Mouse (Mus musculus) forebrain, embryonic 12.5 days (tissue): ENCODE results near the gene Itm2c. TPM values are rescaled to one million over a fixed set of nuclear protein-coding genes. Genes with fewer than 3 reads are reported as not detected.
A peak's percentile ranks its signal among the peaks of the same experiment; 100 is the strongest.

Experiments used
- ATAC-seq: fragments of 200-750 bp; cut with Nextera tagmentation; 2 replicates; pipeline ENCODE4 v1.8.0; 2017; ENCODE audit warnings: moderate TSS enrichment; ENCODE audit not compliant: low FRiP score
- H3K27ac ChIP-seq: fragments of 300-500 bp; sonication (generic); 2 replicates; pipeline ENCODE4 v1.5.1; 2016; ENCODE audit warnings: mild to moderate bottlenecking
- H3K27me3 ChIP-seq: fragments of 300-500 bp; sonication (generic); 2 replicates; pipeline ENCODE4 v1.6.1; 2016; ENCODE audit warnings: mild to moderate bottlenecking
- H3K36me3 ChIP-seq: fragments of 300-500 bp; sonication (generic); replicated peaks from 2 replicates; pipeline ENCODE4 v1.6.1; 2016; ENCODE audit warnings: mild to moderate bottlenecking
- H3K4me1 ChIP-seq: fragments of 300-500 bp; sonication (generic); 2 replicates; pipeline ENCODE4 v1.6.1; 2016
- H3K4me2 ChIP-seq: fragments of 300-500 bp; sonication (generic); 2 replicates; pipeline ENCODE4 v1.6.1; 2016; ENCODE audit warnings: mild to moderate bottlenecking, moderate library complexity
- H3K4me3 ChIP-seq: fragments of 300-500 bp; sonication (generic); replicated peaks from 2 replicates; pipeline ENCODE4 v1.5.1; 2016; ENCODE audit warnings: mild to moderate bottlenecking
- H3K9ac ChIP-seq: fragments of 300-500 bp; sonication (generic); 2 replicates; pipeline ENCODE4 v1.6.1; 2016; ENCODE audit warnings: mild to moderate bottlenecking
- H3K9me3 ChIP-seq: fragments of 300-500 bp; sonication (generic); 2 replicates; pipeline ENCODE4 v1.6.1; 2016
- WGBS: fragments of 180-500 bp; shearing (Covaris S2); methylation state at CpG from one replicate; pipeline ENCODE4 v1.1.7; 2016; 5-methylcytosine and 5-hydroxymethylcytosine counted together
- polyA plus RNA-seq: library from polyadenylated mRNA; unstranded; fragments of >200 nt; fragmentation: Nextera tagmentation; extraction: Ambion mirVana; gene quantifications from 2 replicates; pipeline ENCODE4 v1.2.1, GENCODE M21; 2016

Itm2c gene
- polyA plus RNA-seq, 1 experiment from 2014 or later, result 116 TPM

GRCm38 (mm10) chr1:85902108-85902561, 8.1 kb downstream of the Itm2c start:
- Histone ChIP-seq H3K4me2 (no peak overlapping the region), H3K4me1 (peaks cover 57% of the 10 kb centered on the region)

GRCm38 (mm10) chr1:85906892-85907291, 12.8 kb downstream of the Itm2c start:
- Histone ChIP-seq H3K27ac (no peak overlapping the region), H3K4me2 (no peak overlapping the region), H3K4me3 (no peak overlapping the region), H3K36me3 (peaks cover 53% of the 10 kb centered on the region), H3K27me3 (no peaks in the 10 kb centered on the region), H3K4me1 (peaks cover 10% of the 10 kb centered on the region), H3K9ac (no peak overlapping the region), H3K9me3 (no peaks in the 10 kb centered on the region)
- no peak for ATAC-seq
- WGBS, result 95% methylated on average over 12 of the region's 12 CpGs

More at GRCm38 (mm10) chr1:85902108-85902561, 8.1 kb downstream of the Itm2c start:
- peak; percentile 74 for ATAC-seq
- Histone ChIP-seq H3K9me3 (no peaks in the 10 kb centered on the region), H3K27ac (peak overlapping the region; percentile 80), H3K4me3 (no peak overlapping the region), H3K9ac (no peak overlapping the region), H3K36me3 (peaks cover 41% of the 10 kb centered on the region), H3K27me3 (no peaks in the 10 kb centered on the region)
- WGBS, result 37% methylated on average over 7 of the region's 7 CpGs

- Histone ChIP-seq H3K36me3 (peaks cover 42% of the 10 kb centered on the region), H3K9me3 (no peaks in the 10 kb centered on the region), H3K4me3 (no peak overlapping the region), H3K9ac (no peak overlapping the region), H3K27me3 (no peaks in the 10 kb centered on the region), H3K4me1 (no peaks in the 10 kb centered on the region), H3K4me2 (no peak overlapping the region), H3K27ac (0 out of 2 replicates have a peak overlapping the region, but pooled peaks have one; percentile 8)
- WGBS, result 71% methylated on average over 13 of the region's 13 CpGs
- ATAC-seq, result no peak
Measured at GRCm38 (mm10) chr1:85908754-85909590, 14.9 kb downstream of the Itm2c start.

- Histone ChIP-seq H3K27ac (no peak overlapping the region), H3K27me3 (no peaks in the 10 kb centered on the region), H3K4me2 (no peak overlapping the region), H3K9ac (no peak overlapping the region), H3K9me3 (no peaks in the 10 kb centered on the region), H3K4me3 (no peak overlapping the region), H3K36me3 (peaks cover 2% of the 10 kb centered on the region), H3K4me1 (peaks cover 21% of the 10 kb centered on the region)
- ATAC-seq, result no peak
- 92% methylated on average over 7 of the region's 7 CpGs for WGBS
Measured at GRCm38 (mm10) chr1:85913078-85913755, 19.1 kb downstream of the Itm2c start.

- no peak for ATAC-seq
Measured at GRCm38 (mm10) chr1:85915890-85916289, 21.8 kb downstream of the Itm2c start.

GRCm38 (mm10) chr1:85916830-85917450, 22.9 kb downstream of the Itm2c start:
- peak; percentile 90 for ATAC-seq
- Histone ChIP-seq H3K9me3 (no peaks in the 10 kb centered on the region), H3K27me3 (no peaks in the 10 kb centered on the region), H3K27ac (peak overlapping the region; percentile 90), H3K36me3 (no peaks in the 10 kb centered on the region), H3K4me3 (no peak overlapping the region), H3K4me1 (peaks cover 23% of the 10 kb centered on the region), H3K4me2 (peak overlapping the region; percentile 32), H3K9ac (no peak overlapping the region)
- WGBS, result 10% methylated on average over 4 of the region's 4 CpGs

More at GRCm38 (mm10) chr1:85915890-85916289, 21.8 kb downstream of the Itm2c start:
- H3K27ac ChIP-seq, result peak overlapping the region; percentile 90; the same call in 1 of the 2 replicates
- no peaks in the 10 kb centered on the region for H3K36me3 ChIP-seq
- peaks cover 23% of the 10 kb centered on the region for H3K4me1 ChIP-seq
- no peak overlapping the region for H3K9ac ChIP-seq
- no peaks in the 10 kb centered on the region for H3K27me3 ChIP-seq
- H3K9me3 ChIP-seq, result no peaks in the 10 kb centered on the region
- no peak overlapping the region for H3K4me3 ChIP-seq
- no peak overlapping the region for H3K4me2 ChIP-seq

GRCm38 (mm10) chr1:85919621-85920020, 25.5 kb downstream of the Itm2c start:
- no peaks in the 10 kb centered on the region for H3K9me3 ChIP-seq
- 89% methylated on average over 7 of the region's 7 CpGs for WGBS

GRCm38 (mm10) chr1:85921725-85922124, 27.6 kb downstream of the Itm2c start:
- Histone ChIP-seq H3K4me2 (no peak overlapping the region), H3K4me1 (peaks cover 22% of the 10 kb centered on the region), H3K9ac (no peak overlapping the region), H3K9me3 (no peaks in the 10 kb centered on the region), H3K4me3 (no peak overlapping the region), H3K27ac (no peak overlapping the region), H3K36me3 (no peaks in the 10 kb centered on the region), H3K27me3 (no peaks in the 10 kb centered on the region)
- ATAC-seq, result no peak
- 87% methylated on average over 7 of the region's 7 CpGs for WGBS

More at GRCm38 (mm10) chr1:85919621-85920020, 25.5 kb downstream of the Itm2c start:
- Histone ChIP-seq H3K27me3 (no peaks in the 10 kb centered on the region), H3K4me1 (peaks cover 28% of the 10 kb centered on the region), H3K36me3 (no peaks in the 10 kb centered on the region), H3K4me2 (no peak overlapping the region), H3K9ac (no peak overlapping the region), H3K27ac (no peak overlapping the region), H3K4me3 (no peak overlapping the region)
- no peak for ATAC-seq

GRCm38 (mm10) chr1:85922127-85922864, 28.2 kb downstream of the Itm2c start:
- Histone ChIP-seq H3K36me3 (no peaks in the 10 kb centered on the region), H3K27me3 (no peaks in the 10 kb centered on the region), H3K4me2 (no peak overlapping the region), H3K4me1 (peaks cover 16% of the 10 kb centered on the region), H3K4me3 (no peak overlapping the region), H3K27ac (0 out of 2 replicates have a peak overlapping the region, but pooled peaks have one; percentile 31), H3K9me3 (no peaks in the 10 kb centered on the region), H3K9ac (no peak overlapping the region)
- 62% methylated on average over 7 of the region's 7 CpGs for WGBS
- ATAC-seq, result no peak

- Histone ChIP-seq H3K4me3 (no peak overlapping the region), H3K9ac (no peak overlapping the region), H3K27ac (0 out of 2 replicates have a peak overlapping the region, but pooled peaks have one; percentile 31), H3K36me3 (no peaks in the 10 kb centered on the region), H3K4me1 (peaks cover 15% of the 10 kb centered on the region), H3K27me3 (no peaks in the 10 kb centered on the region), H3K4me2 (no peak overlapping the region), H3K9me3 (no peaks in the 10 kb centered on the region)
- WGBS, result 89% methylated on average over 5 of the region's 5 CpGs
- ATAC-seq, result no peak
Measured at GRCm38 (mm10) chr1:85922865-85923211, 28.8 kb downstream of the Itm2c start.

- no peak overlapping the region for H3K9ac ChIP-seq
- H3K4me2 ChIP-seq, result no peak overlapping the region
- peaks cover 27% of the 10 kb centered on the region for H3K4me1 ChIP-seq
- ATAC-seq, result no peak
- no peaks in the 10 kb centered on the region for H3K27me3 ChIP-seq
- no peaks in the 10 kb centered on the region for H3K9me3 ChIP-seq
- no peak overlapping the region for H3K4me3 ChIP-seq
- WGBS, result 87% methylated on average over 5 of the region's 5 CpGs
- no peaks in the 10 kb centered on the region for H3K36me3 ChIP-seq
- H3K27ac ChIP-seq, result no peak overlapping the region
Measured at GRCm38 (mm10) chr1:85925183-85925582, 31.1 kb downstream of the Itm2c start.
